In genomic region chr5:135009590-135010319, GRCm38 (mm10) we compare ENCODE assay signal across 8 mouse cellular contexts. TPM values are rescaled to one million over a fixed set of nuclear protein-coding genes. Genes with fewer than 3 reads are reported as not detected.
DNase-seq lines count a peak whose midpoint lies in the region; ATAC-seq and TF ChIP-seq lines count a peak whose summit lies in the region.

No protein-coding gene starts in this region.

- TF ChIP-seq EP300 in MEL (IDR thresholded peaks at IDR 0.05; ENCODE audit: low read depth in 1 of 2, low read length in 2 of 2): no peak; a peak in 1 of 4 replicates
- TF ChIP-seq EP300 in lung, postnatal 0 days (IDR thresholded peaks at IDR 0.05): no peak

- TF ChIP-seq POLR2A in MEL (IDR thresholded peaks at IDR 0.05; ENCODE audit: control insufficient read depth in 1 of 2, insufficient read depth in 1 of 2, low read depth in 1 of 2, low read length in 2 of 2, poor library complexity in 1 of 2): peak in 1 of 2 experiments; percentile 83; a peak in 3 of 4 replicates
- TF ChIP-seq POLR2A in cerebellum, adult 2 months (IDR thresholded peaks at IDR 0.05; ENCODE audit: borderline replicate concordance, insufficient read depth, low read length): peak; percentile 17; the same call in 1 of the 2 replicates

- peak overlapping the region; percentile 85 to 97 for H3K4me3 ChIP-seq in MEL (ENCODE audit: control insufficient read depth in 1 of 2, insufficient read depth in 1 of 2, low read depth in 2 of 2, low read length in 2 of 2)
- peak overlapping the region; percentile 79 for H3K4me3 ChIP-seq in cerebellum, adult 2 months (replicated peaks; ENCODE audit: insufficient read depth, low read depth, low read length)
- peak overlapping the region; percentile 64 for H3K4me3 ChIP-seq in forebrain, postnatal 0 days (ENCODE audit: low read depth, low read length)
- H3K4me3 ChIP-seq in lung, postnatal 0 days (ENCODE audit: low read depth, low read length): peak overlapping the region; percentile 54

- H3K79me2 ChIP-seq in MEL (ENCODE audit: control insufficient read depth, insufficient read depth, low read length, poor library complexity): peaks cover 5% of the 10 kb centered on the region; the same call in 1 of the 2 replicates

- TF ChIP-seq CTCF in MEL (IDR thresholded peaks at IDR 0.05 in 2 of 3, conservative IDR thresholded peaks at IDR 0.05 in 1 of 3; ENCODE audit: control insufficient read depth in 1 of 3, insufficient read depth in 1 of 3, low read depth in 2 of 3, low read length in 3 of 3, poor library complexity in 1 of 3, severe bottlenecking in 1 of 3): no peak
- no peak for TF ChIP-seq CTCF in cerebellum, adult 2 months (IDR thresholded peaks at IDR 0.05; ENCODE audit: borderline replicate concordance, insufficient read depth, low read depth, low read length)
- no peak for TF ChIP-seq CTCF in forebrain, postnatal 0 days (IDR thresholded peaks at IDR 0.05; ENCODE audit: low read depth)
- TF ChIP-seq CTCF in lung, postnatal 0 days (IDR thresholded peaks at IDR 0.05): no peak; the same call in 1 of the 2 replicates

- H3K4me1 ChIP-seq in MEL (ENCODE audit: control insufficient read depth in 1 of 2, insufficient read depth in 2 of 2, low read length in 2 of 2): peaks cover 2 to 14% of the 10 kb centered on the region in 2 experiments; a peak in 3 of 4 replicates
- H3K4me1 ChIP-seq in cerebellum, adult 2 months (ENCODE audit: control insufficient read depth, insufficient read depth, low read length): peaks cover 5% of the 10 kb centered on the region
- 0 out of 2 replicates have a peak, but pooled peaks cover 8% of the 10 kb centered on the region for H3K4me1 ChIP-seq in forebrain, postnatal 0 days (ENCODE audit: insufficient read depth)
- H3K4me1 ChIP-seq in lung, postnatal 0 days (ENCODE audit: insufficient read depth, low read depth, low read length): peaks cover 9% of the 10 kb centered on the region; the same call in 1 of the 2 replicates

- TF ChIP-seq RAD21 in MEL (IDR thresholded peaks at IDR 0.05; ENCODE audit: low read depth, low read length): no peak

- peaks cover 0 to 3% of the 10 kb centered on the region in 2 experiments; a peak in 2 of 4 replicates for H3K36me3 ChIP-seq in MEL (ENCODE audit: control insufficient read depth in 1 of 2, insufficient read depth in 2 of 2, low read length in 2 of 2)
- H3K36me3 ChIP-seq in forebrain, postnatal 0 days (ENCODE audit: insufficient read depth): no peaks in the 10 kb centered on the region
- H3K36me3 ChIP-seq in lung, postnatal 0 days (ENCODE audit: insufficient read depth, low read length): no peaks in the 10 kb centered on the region

- H3K9ac ChIP-seq in MEL (ENCODE audit: control insufficient read depth, low read depth, low read length, poor library complexity, severe bottlenecking): peak overlapping the region; percentile 93
- H3K9ac ChIP-seq in forebrain, postnatal 0 days: peak overlapping the region; percentile 75
- H3K9ac ChIP-seq in lung, postnatal 0 days (replicated peaks; ENCODE audit: low read depth): peak overlapping the region; percentile 56

- H3K27me3 ChIP-seq in MEL (ENCODE audit: control insufficient read depth in 1 of 2, insufficient read depth in 2 of 2, low read length in 2 of 2): peaks cover 4 to 6% of the 10 kb centered on the region in 2 experiments; a peak in 3 of 4 replicates
- H3K27me3 ChIP-seq in cerebellum, adult 2 months (ENCODE audit: control insufficient read depth, insufficient read depth, low read length): no peaks in the 10 kb centered on the region
- H3K27me3 ChIP-seq in forebrain, postnatal 0 days (ENCODE audit: insufficient read depth, low read length): no peaks in the 10 kb centered on the region
- no peaks in the 10 kb centered on the region for H3K27me3 ChIP-seq in lung, postnatal 0 days (replicated peaks; ENCODE audit: insufficient read depth, low read length)

- 1% methylated on average over 37 of the region's 37 CpGs for WGBS in cerebellum, adult 2 months
- WGBS in forebrain, postnatal 0 days: 2% methylated on average over 35 of the region's 37 CpGs
- WGBS in lung, postnatal 0 days: 2% methylated on average over 27 of the region's 37 CpGs

- DNase-seq in MEL (ENCODE audit: low read depth, low spot score): peak; percentile 94
- DNase-seq in cerebellum, adult 2 months: peak; percentile 86 to 93
- peak; percentile 94 for DNase-seq in forebrain, postnatal 0 days
- DNase-seq in layer of hippocampus, adult 9-10 months (ENCODE audit: low spot score): peak; percentile 78
- DNase-seq in lung, postnatal 0 days (ENCODE audit: low spot score): peak; percentile 96
- peak; percentile 75 for DNase-seq in ovary, postnatal 10 days (ENCODE audit: low spot score)
- DNase-seq in thymus, postnatal 0 days (ENCODE audit: low spot score): peak; percentile 88

- H3K9me3 ChIP-seq in MEL (replicated peaks; ENCODE audit: insufficient read depth, low read length): no peaks in the 10 kb centered on the region
- no peaks in the 10 kb centered on the region for H3K9me3 ChIP-seq in forebrain, postnatal 0 days (ENCODE audit: low read length)
- no peaks in the 10 kb centered on the region for H3K9me3 ChIP-seq in lung, postnatal 0 days (ENCODE audit: low read length)

- H3K27ac ChIP-seq in MEL (ENCODE audit: control insufficient read depth, low read depth, low read length): peak overlapping the region; percentile 92
- H3K27ac ChIP-seq in cerebellum, adult 2 months (ENCODE audit: insufficient read depth, low read length): peak overlapping the region; percentile 94
- peak overlapping the region; percentile 98 for H3K27ac ChIP-seq in forebrain, postnatal 0 days (ENCODE audit: low read depth, low read length)
- peak overlapping the region; percentile 98 for H3K27ac ChIP-seq in lung, postnatal 0 days (ENCODE audit: low read length)

- ATAC-seq in forebrain, postnatal 0 days: peak; percentile 81
- ATAC-seq in hematopoietic stem cell, adult 5-6 weeks (replicated peaks in 1 of 2; ENCODE audit: insufficient read depth in 1 of 2, low FRiP score in 2 of 2, low TSS enrichment in 1 of 2, low read depth in 1 of 2, poor library complexity in 2 of 2, severe bottlenecking in 2 of 2): peak; percentile 41 to 43
- peak; percentile 58 for ATAC-seq in lung, postnatal 0 days

- H3K4me2 ChIP-seq in forebrain, postnatal 0 days (ENCODE audit: low read depth): peak overlapping the region; percentile 65
- peak overlapping the region; percentile 59 for H3K4me2 ChIP-seq in lung, postnatal 0 days (replicated peaks; ENCODE audit: low read depth, low read length)

RNA-seq across cellular contexts. Expression of gene Abhd11, which starts 0.8 kb away (rescaled TPM):
- 43.0 and 55.9 TPM in 2 replicates for total RNA-seq in MEL (2012; rRNA removed)
- 10 to 100 TPM in 1 of 2 experiments, not detected in 1; 51.7 TPM for polyA plus RNA-seq in MEL (2012; ENCODE audit: insufficient read depth in 1 of 2, insufficient read length in 2 of 2, low read depth in 1 of 2, low replicate concordance in 2 of 2, missing spikeins in 1 of 2)
- polyA plus RNA-seq in cerebellum, adult 2 months (2012; rRNA removed): 59.0 and 65.1 TPM in 2 replicates
- total RNA-seq in forebrain, postnatal 0 days (2014; rRNA removed): 46.3 and 61.1 TPM in 2 replicates
- 86.7 and 91.4 TPM in 2 replicates for polyA plus RNA-seq in forebrain, postnatal 0 days (2015; fragmentation: Nextera tagmentation; extraction: Ambion mirVana)
- 27.1 and 41.0 TPM in 2 replicates for total RNA-seq in hematopoietic stem cell, adult 5-6 weeks (2017)
- 72.9 and 80.9 TPM in 2 replicates for polyA plus RNA-seq in lung, postnatal 0 days (2015; fragmentation: Nextera tagmentation; extraction: Ambion mirVana)
- 51.0 and 52.2 TPM in 2 replicates for polyA plus RNA-seq in thymus, postnatal 0 days (2015; fragmentation: Nextera tagmentation; extraction: Ambion mirVana)

RNA-seq across cellular contexts. Expression of gene Stx1a, which starts 13.5 kb away (rescaled TPM):
- 3.2 and 3.3 TPM in 2 replicates for total RNA-seq in MEL (2012; rRNA removed)
- polyA plus RNA-seq in MEL (2012; ENCODE audit: insufficient read depth in 1 of 2, insufficient read length in 2 of 2, low read depth in 1 of 2, low replicate concordance in 2 of 2, missing spikeins in 1 of 2): 1 to 10 TPM in 1 of 2 experiments, not detected in 1; 6.0 TPM
- 12.1 and 12.4 TPM in 2 replicates for polyA plus RNA-seq in cerebellum, adult 2 months (2012; rRNA removed)
- 152 and 167 TPM in 2 replicates for total RNA-seq in forebrain, postnatal 0 days (2014; rRNA removed)
- polyA plus RNA-seq in forebrain, postnatal 0 days (2015; fragmentation: Nextera tagmentation; extraction: Ambion mirVana): 143 and 171 TPM in 2 replicates
- total RNA-seq in hematopoietic stem cell, adult 5-6 weeks (2017): not detected in 2 replicates
- polyA plus RNA-seq in lung, postnatal 0 days (2015; fragmentation: Nextera tagmentation; extraction: Ambion mirVana): 5.5 and 5.8 TPM in 2 replicates
- polyA plus RNA-seq in thymus, postnatal 0 days (2015; fragmentation: Nextera tagmentation; extraction: Ambion mirVana): 3.2 and 3.3 TPM in 2 replicates

RNA-seq across cellular contexts. Expression of gene Cldn3, which starts 23.7 kb away (rescaled TPM):
- total RNA-seq in MEL (2012; rRNA removed): not detected in 2 replicates
- polyA plus RNA-seq in MEL (2012; ENCODE audit: insufficient read depth in 1 of 2, insufficient read length in 2 of 2, low read depth in 1 of 2, low replicate concordance in 2 of 2, missing spikeins in 1 of 2): 1 to 10 TPM in 1 of 2 experiments, not detected in 1; 1.1 TPM
- 0.52 and 0.67 TPM in 2 replicates for polyA plus RNA-seq in cerebellum, adult 2 months (2012; rRNA removed)
- 5.5 and 8.8 TPM in 2 replicates for total RNA-seq in forebrain, postnatal 0 days (2014; rRNA removed)
- 10.6 and 10.9 TPM in 2 replicates for polyA plus RNA-seq in forebrain, postnatal 0 days (2015; fragmentation: Nextera tagmentation; extraction: Ambion mirVana)
- not detected in 2 replicates for total RNA-seq in hematopoietic stem cell, adult 5-6 weeks (2017)
- 547 and 583 TPM in 2 replicates for polyA plus RNA-seq in lung, postnatal 0 days (2015; fragmentation: Nextera tagmentation; extraction: Ambion mirVana)
- polyA plus RNA-seq in thymus, postnatal 0 days (2015; fragmentation: Nextera tagmentation; extraction: Ambion mirVana): 6.4 and 6.8 TPM in 2 replicates

RNA-seq across cellular contexts. Expression of gene Dnajc30, which starts 54.2 kb away (rescaled TPM):
- total RNA-seq in MEL (2012; rRNA removed): 6.5 and 7.4 TPM in 2 replicates
- 10 to 100 TPM in 1 of 2 experiments, not detected in 1; 15.6 TPM for polyA plus RNA-seq in MEL (2012; ENCODE audit: insufficient read depth in 1 of 2, insufficient read length in 2 of 2, low read depth in 1 of 2, low replicate concordance in 2 of 2, missing spikeins in 1 of 2)
- polyA plus RNA-seq in cerebellum, adult 2 months (2012; rRNA removed): 45.4 and 46.6 TPM in 2 replicates
- total RNA-seq in forebrain, postnatal 0 days (2014; rRNA removed): 11.8 and 14.6 TPM in 2 replicates
- polyA plus RNA-seq in forebrain, postnatal 0 days (2015; fragmentation: Nextera tagmentation; extraction: Ambion mirVana): 50.1 and 52.3 TPM in 2 replicates
- total RNA-seq in hematopoietic stem cell, adult 5-6 weeks (2017): 4.2 and 7.8 TPM in 2 replicates
- 28.0 and 28.8 TPM in 2 replicates for polyA plus RNA-seq in lung, postnatal 0 days (2015; fragmentation: Nextera tagmentation; extraction: Ambion mirVana)
- 28.7 and 28.8 TPM in 2 replicates for polyA plus RNA-seq in thymus, postnatal 0 days (2015; fragmentation: Nextera tagmentation; extraction: Ambion mirVana)

RNA-seq across cellular contexts. Expression of gene Bud23, which starts 55.0 kb away (rescaled TPM):
- 87.5 and 101 TPM in 2 replicates for total RNA-seq in MEL (2012; rRNA removed)
- 100 to 1,000 TPM in 1 of 2 experiments, not detected in 1; 222 TPM for polyA plus RNA-seq in MEL (2012; ENCODE audit: insufficient read depth in 1 of 2, insufficient read length in 2 of 2, low read depth in 1 of 2, low replicate concordance in 2 of 2, missing spikeins in 1 of 2)
- polyA plus RNA-seq in cerebellum, adult 2 months (2012; rRNA removed): 69.2 and 72.8 TPM in 2 replicates
- total RNA-seq in forebrain, postnatal 0 days (2014; rRNA removed): 72.1 and 92.3 TPM in 2 replicates
- 68.0 and 69.6 TPM in 2 replicates for polyA plus RNA-seq in forebrain, postnatal 0 days (2015; fragmentation: Nextera tagmentation; extraction: Ambion mirVana)
- total RNA-seq in hematopoietic stem cell, adult 5-6 weeks (2017): 28.5 and 51.7 TPM in 2 replicates
- 52.2 and 53.1 TPM in 2 replicates for polyA plus RNA-seq in lung, postnatal 0 days (2015; fragmentation: Nextera tagmentation; extraction: Ambion mirVana)
- polyA plus RNA-seq in thymus, postnatal 0 days (2015; fragmentation: Nextera tagmentation; extraction: Ambion mirVana): 103 and 119 TPM in 2 replicates

Comparison
In these comparisons a context has a peak if more than half of its experiments do, and no peak if none do; other contexts are left out.
1. Peak in every context shown above with its lines: DNase-seq, ATAC-seq, H3K4me3 ChIP-seq and H3K27ac ChIP-seq.
2. RNA of gene Stx1a, which starts 13.5 kb away (polyA plus RNA-seq): 143 to 171 TPM in forebrain, postnatal 0 days; 12.1 to 12.4 TPM in cerebellum, adult 2 months, 6.0 TPM in MEL, 5.5 to 5.8 TPM in lung, postnatal 0 days and 3.2 to 3.3 TPM in thymus, postnatal 0 days; every median in the first group is over 10 times any median in the second.
3. RNA of gene Cldn3, which starts 23.7 kb away (polyA plus RNA-seq): 547 to 583 TPM in lung, postnatal 0 days; 10.6 to 10.9 TPM in forebrain, postnatal 0 days, 6.4 to 6.8 TPM in thymus, postnatal 0 days, 1.1 TPM in MEL and 0.52 to 0.67 TPM in cerebellum, adult 2 months; every median in the first group is over 10 times any median in the second.